Mouse (Mus musculus): ENCODE data around the gene Magix.

GRCm38 (mm10) chrX:7639536-7640325 is 41.3 kb downstream of the Magix start:
- TF ChIP-seq CTCF (IDR thresholded peaks at IDR 0.05; ENCODE audit: extremely low read depth, insufficient read depth, insufficient read length, insufficient replicate concordance) (no peak), POLR2A (IDR thresholded peaks at IDR 0.05; ENCODE audit: low read depth, low read length) (no peak)

All from spleen, adult 2 months (tissue).